Mouse (Mus musculus) fat pad, adult 2 months (tissue): ENCODE measurements around the gene Napsa.

Experiments
- DNase-seq: peaks from one replicate; pipeline ENCODE4 v3.0.0-alpha.2; 2011; ENCODE audit warnings: low read depth, low spot score; ENCODE audit errors: extremely low read depth

Gene Napsa

DNA sequence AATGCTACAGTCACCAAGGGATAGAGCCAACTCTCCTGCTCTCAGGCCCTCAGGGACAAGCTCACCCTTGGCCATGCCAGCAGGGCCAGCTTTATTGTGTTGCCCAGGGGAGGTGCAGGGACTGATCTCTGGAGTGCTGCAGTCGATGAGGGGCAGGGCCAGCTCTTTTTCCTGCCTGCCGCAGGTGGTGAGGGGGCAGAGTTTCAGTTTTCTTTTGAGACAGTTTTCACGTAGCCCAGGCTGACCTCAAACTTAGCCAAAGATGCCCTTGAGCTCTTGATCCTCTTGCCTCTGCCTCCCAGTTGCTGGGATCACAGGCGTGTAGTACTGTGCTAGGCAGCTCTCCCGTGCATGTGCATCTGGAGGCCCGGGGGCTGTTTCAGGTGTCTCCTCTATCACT lies 1.2 kb upstream of the Napsa start:
- no peak for DNase-seq

GRCm38 (mm10) chr7:44571811-44572210 lies 369 bp upstream of the Napsa start:
- no peak for DNase-seq

GRCm38 (mm10) chr7:44572956-44573484 lies 840 bp downstream of the Napsa start:
- DNase-seq, result no peak

GRCm38 (mm10) chr7:44576333-44576844 lies 4.2 kb downstream of the Napsa start:
- DNase-seq, result no peak

GRCm38 (mm10) chr7:44581637-44582036 lies 9.5 kb downstream of the Napsa start:
- DNase-seq, result no peak

- DNase-seq, result no peak
These were observed 10.5 kb downstream of the Napsa start for GRCm38 (mm10) chr7:44582709-44583108.

GRCm38 (mm10) chr7:44583146-44583545 lies 11.0 kb downstream of the Napsa start:
- no peak for DNase-seq

- DNase-seq, result no peak
These were observed 12.2 kb downstream of the Napsa start for GRCm38 (mm10) chr7:44584265-44584804.

- no peak for DNase-seq
These were observed 12.7 kb downstream of the Napsa start for GRCm38 (mm10) chr7:44584921-44585320.

DNA sequence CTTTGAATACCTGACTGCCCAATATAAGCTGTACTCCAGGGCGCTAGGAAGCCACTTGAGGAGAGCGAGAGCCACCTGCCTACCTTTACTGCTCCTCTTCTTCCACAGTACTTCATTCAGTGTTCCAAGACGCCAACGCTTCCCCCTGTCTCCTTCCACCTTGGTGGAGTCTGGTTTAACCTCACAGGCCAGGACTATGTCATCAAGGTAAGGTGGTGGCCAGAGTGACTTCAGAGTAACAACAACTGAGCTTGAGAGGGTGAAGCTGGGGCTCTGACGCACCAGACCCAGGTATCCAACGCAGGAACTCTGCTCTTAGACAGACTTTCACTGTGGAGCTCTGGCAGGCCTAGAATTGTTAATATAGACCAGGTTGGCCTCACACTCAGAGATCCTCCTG lies 13.4 kb downstream of the Napsa start:
- no peak for DNase-seq

- no peak for DNase-seq
These were observed 14.3 kb downstream of the Napsa start for GRCm38 (mm10) chr7:44586518-44586917.

DNA sequence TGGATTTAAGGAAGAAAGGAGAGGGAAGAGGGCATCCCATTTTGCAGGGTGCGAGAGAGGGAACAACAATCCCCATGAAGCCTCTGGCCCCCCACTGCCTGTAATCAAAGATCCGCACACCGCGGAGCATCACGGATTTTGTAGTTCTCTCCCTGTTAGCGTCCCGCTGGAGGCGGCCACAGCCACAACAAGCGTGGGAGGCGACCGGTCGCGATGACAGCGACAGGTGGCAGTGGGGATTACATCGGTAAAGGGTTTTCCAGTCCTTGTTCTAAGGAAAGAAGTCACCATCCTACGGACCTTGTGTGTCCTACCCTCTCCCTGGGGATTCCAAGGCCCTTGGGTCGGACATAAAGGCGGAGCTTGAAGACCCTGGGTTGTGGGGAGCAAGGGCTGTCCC lies 14.8 kb downstream of the Napsa start:
- DNase-seq, result no peak

DNA sequence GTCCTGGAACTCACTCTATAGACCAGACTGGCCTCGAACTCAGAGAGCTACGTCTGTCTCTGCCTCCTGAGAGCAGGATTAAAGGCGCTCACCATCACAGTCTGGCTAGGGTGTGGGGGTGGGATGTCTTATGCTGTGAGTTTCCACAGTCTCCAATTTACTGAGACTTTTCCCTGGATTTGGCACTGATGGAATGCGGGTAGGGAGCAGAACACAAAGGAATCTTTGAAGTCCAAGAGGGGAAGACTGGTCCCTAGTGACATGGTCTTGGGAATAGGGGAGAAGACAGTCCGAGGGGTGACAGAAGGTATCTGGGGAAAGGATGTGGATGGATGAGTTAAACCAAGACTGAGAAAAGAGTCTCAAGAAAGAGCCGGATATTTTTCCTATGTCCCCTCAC lies 15.5 kb downstream of the Napsa start:
- no peak for DNase-seq

DNA sequence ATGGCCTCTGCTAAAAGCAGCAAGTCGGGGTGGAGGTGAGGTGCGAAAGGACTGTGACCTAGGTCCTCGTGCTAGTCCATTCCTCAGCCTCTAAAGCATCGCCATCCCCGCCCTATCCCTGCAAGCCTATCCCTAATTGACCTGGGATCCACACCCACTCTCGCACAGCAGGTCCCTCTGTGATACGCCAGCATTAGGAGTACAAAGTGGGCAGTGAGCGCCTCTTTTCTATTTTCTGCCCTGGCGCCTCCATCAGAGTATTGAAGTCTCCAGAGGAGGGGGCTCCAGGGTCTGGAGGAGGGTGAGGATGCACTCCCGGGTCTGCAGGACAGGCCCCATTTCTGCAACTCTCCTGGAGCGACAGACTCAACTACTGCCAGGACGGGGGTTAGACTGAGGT lies 16.2 kb downstream of the Napsa start:
- no peak for DNase-seq

- DNase-seq, result peak; percentile 3
These were observed 17.0 kb downstream of the Napsa start for GRCm38 (mm10) chr7:44589149-44589548.

DNA sequence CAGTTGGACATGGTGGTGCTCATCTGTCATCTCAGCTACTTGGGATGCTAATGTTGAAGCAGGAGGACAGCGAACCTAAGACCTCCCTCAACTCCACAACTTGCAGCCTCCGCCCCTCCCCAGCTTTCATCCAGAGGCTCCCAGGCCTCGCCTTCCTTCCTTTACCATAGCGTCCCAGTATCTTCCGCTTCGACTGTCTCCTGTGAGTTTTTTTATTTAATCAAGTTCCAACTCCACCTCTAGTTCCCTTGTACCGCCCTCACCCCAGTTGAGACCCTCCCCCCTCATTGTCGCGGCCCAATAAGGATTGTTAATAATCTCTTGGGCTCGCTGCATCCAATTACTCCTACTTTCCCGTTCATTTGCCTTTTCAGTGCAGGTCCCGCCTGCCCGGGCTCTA lies 17.8 kb downstream of the Napsa start:
- DNase-seq, result no peak

DNA sequence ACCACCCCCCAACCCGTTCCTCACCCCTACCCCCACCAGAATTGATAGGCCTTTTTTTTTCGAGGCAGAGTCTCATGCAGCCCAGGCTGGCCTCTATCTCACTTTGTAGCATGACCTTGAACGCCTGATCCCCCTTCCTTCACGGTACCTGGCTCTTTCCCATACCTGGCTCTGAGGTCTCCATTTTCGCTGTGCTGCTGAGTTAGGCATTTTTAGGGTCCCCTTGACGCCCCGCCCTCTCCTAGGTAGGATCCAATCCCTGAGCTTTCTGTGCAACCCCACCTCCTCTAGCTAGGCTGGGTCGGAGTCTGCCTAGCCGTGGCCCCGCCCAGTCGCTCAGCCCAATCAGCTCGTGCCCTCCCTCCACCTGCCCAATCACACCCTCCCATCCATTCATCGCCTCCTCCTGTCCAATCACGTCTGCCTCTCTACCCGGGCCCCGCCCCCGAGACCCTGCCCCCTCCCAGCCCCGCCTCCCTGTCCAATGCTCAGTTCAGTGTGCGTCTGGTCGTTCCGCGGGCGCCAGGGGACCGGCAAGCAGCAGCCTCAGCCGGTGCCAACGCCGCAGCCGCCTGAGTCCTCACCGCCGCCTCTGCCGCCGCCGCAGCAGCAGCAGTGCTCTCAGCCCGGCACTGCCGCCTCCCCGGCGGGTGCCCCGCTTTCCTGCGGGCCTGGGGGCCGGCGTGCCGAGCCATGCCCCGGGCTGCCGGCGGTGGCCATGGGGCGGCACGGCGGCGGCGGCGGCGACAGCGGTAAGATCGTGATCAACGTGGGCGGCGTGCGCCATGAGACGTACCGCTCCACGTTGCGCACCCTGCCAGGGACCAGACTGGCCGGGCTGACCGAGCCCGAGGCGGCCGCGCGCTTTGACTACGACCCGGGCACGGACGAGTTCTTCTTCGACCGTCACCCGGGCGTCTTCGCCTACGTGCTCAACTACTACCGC lies 18.5 kb downstream of the Napsa start, which contains the start of gene Kcnc3:
TSS of gene Kcnc3 (plus strand) at position 263 of the 946 bp plus-strand sequence.
- DNase-seq, result peak; percentile 36

DNA sequence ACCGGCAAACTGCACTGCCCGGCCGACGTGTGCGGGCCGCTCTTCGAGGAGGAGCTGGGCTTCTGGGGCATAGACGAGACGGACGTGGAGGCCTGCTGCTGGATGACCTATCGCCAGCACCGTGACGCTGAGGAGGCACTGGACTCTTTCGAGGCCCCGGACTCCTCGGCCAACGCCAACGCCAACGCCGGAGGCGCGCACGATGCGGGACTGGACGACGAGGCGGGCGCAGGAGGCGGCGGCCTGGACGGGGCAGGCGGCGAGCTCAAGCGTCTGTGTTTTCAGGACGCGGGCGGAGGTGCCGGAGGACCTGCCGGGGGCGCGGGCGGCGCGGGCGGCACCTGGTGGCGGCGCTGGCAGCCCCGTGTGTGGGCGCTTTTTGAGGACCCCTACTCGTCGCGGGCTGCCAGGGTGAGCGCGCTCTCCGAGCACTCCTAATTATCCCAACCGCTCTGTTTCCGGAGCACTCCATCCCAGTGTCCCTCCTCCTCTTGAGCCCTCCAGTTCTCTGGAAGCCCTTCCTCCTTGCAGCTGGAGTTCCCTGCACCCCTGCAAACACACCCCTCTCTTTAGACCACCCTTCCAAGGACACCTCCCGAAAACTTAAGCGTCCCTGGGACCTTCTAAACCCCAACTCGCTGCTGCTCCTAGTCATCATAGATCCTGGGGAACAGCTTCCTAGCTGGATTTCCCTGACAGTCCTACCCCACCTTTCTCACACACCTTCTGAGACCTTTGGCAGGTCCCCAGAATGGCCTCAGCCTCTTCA lies 19.4 kb downstream of the Napsa start:
- DNase-seq, result no peak

- DNase-seq, result no peak
These were observed 20.9 kb downstream of the Napsa start for GRCm38 (mm10) chr7:44593051-44593450.

DNA sequence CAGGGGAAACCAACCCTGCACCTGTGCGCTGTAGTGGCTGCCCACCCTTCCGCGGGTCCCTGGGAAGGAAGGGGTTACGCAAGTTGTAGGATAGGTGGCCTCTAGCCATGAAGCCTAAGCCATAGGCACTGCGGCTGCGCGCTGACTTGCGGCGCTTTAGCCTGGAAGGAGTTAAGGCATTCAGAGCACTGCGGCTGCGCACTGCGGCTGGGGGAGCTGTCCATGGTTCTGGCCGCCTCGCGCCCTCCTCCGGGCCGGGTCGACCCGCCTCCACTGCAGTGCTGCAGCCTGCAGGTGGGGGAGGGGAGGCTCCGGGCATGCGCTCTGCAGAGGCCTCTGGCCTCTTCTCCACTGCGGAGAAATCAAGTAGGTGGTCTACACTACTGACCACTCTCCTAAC lies 21.6 kb downstream of the Napsa start:
- DNase-seq, result no peak

- no peak for DNase-seq
These were observed 22.1 kb downstream of the Napsa start for GRCm38 (mm10) chr7:44594291-44594690.
